Mouse (Mus musculus) kidney, embryonic 14.5 days (tissue): ENCODE results near the gene Mlxipl. TPM values are rescaled to one million over a fixed set of nuclear protein-coding genes. Genes with fewer than 3 reads are reported as not detected.

ENCODE experiments used
- ATAC-seq: fragments of 200-750 bp; cut with Nextera tagmentation; 2 replicates; pipeline ENCODE4 v1.8.0; 2017; ENCODE audit warnings: moderate number of reproducible peaks, mild to moderate bottlenecking, moderate TSS enrichment, moderate library complexity; ENCODE audit not compliant: low FRiP score, low TSS enrichment
- H3K27ac ChIP-seq: fragments of 300-500 bp; sonication (generic); 2 replicates; pipeline ENCODE4 v1.5.1; 2014; ENCODE audit warnings: low read depth, mild to moderate bottlenecking, low read length, moderate library complexity, mixed read lengths
- H3K27me3 ChIP-seq: fragments of 300-500 bp; sonication (generic); 2 replicates; pipeline ENCODE4 v1.6.1; 2014; ENCODE audit warnings: mild to moderate bottlenecking, low read length; ENCODE audit not compliant: control insufficient read depth, insufficient read depth
- H3K36me3 ChIP-seq: fragments of 300-500 bp; sonication (generic); 2 replicates; pipeline ENCODE4 v1.6.1; 2014; ENCODE audit warnings: low read length, mixed read lengths; ENCODE audit not compliant: control insufficient read depth, insufficient read depth
- H3K4me1 ChIP-seq: fragments of 300-500 bp; sonication (generic); 2 replicates; pipeline ENCODE4 v1.6.1; 2014; ENCODE audit warnings: low read length, mixed read lengths; ENCODE audit not compliant: control insufficient read depth, insufficient read depth
- H3K4me2 ChIP-seq: fragments of 300-500 bp; sonication (generic); replicated peaks from 2 replicates; pipeline ENCODE4 v1.6.1; 2014; ENCODE audit warnings: low read depth, mild to moderate bottlenecking, low read length
- H3K4me3 ChIP-seq: fragments of 300-500 bp; sonication (generic); 2 replicates; pipeline ENCODE4 v1.5.1; 2014; ENCODE audit warnings: mild to moderate bottlenecking, low read length
- H3K9ac ChIP-seq: fragments of 300-500 bp; sonication (generic); 2 replicates; pipeline ENCODE4 v1.6.1; 2014; ENCODE audit warnings: low read depth, mild to moderate bottlenecking, low read length, moderate library complexity
- H3K9me3 ChIP-seq: fragments of 300-500 bp; sonication (generic); 2 replicates; pipeline ENCODE4 v1.6.1; 2016; ENCODE audit warnings: low read length; ENCODE audit not compliant: control insufficient read depth
- WGBS: fragments of 180-500 bp; shearing (Covaris S2); extraction: QIAGEN DNeasy Blood & Tissue Kit; methylation state at CpG from one replicate; pipeline ENCODE4 v1.1.7; 2014; 5-methylcytosine and 5-hydroxymethylcytosine counted together
- polyA plus RNA-seq: library from polyadenylated mRNA; unstranded; fragments of >200 nt; fragmentation: Nextera tagmentation; extraction: Ambion mirVana; gene quantifications from 2 replicates; pipeline ENCODE4 v1.2.1, GENCODE M21; 2014

Mlxipl gene
- polyA plus RNA-seq, 1 experiment from 2014 or later: 6.4 TPM

DNA sequence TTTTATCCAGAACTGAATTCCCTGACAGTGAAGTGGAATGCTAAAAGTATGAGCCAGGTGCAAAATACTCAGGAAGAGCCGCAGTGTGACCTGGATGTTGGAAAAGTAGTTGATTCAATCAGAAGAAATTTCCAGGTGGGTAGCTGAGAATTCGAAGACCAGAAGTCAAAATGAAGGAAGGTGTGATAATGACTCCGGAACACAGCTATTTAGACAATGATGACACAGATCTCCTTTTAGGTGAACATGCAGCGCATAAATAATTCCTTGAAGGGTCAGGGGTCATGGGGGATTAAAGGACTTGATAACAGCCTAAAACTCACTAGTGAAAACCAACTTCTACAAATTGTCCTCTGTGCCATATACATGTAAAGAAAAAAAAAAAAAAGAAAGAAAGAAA, 77.8 kb downstream of the Mlxipl start:
- Histone ChIP-seq H3K27me3 (no peaks in the 10 kb centered on the region), H3K9ac (no peak overlapping the region), H3K27ac (no peak overlapping the region), H3K36me3 (peaks cover 18% of the 10 kb centered on the region), H3K4me1 (peaks cover 5% of the 10 kb centered on the region; the same call in 1 of the 2 replicates), H3K4me2 (no peak overlapping the region), H3K4me3 (no peak overlapping the region), H3K9me3 (no peaks in the 10 kb centered on the region)
- no peak for ATAC-seq
- 96% methylated on average over 4 of the region's 4 CpGs for WGBS

GRCm38 (mm10) chr5:135168063-135169062, 78.7 kb downstream of the Mlxipl start, which contains the start of gene Bcl7b:
TSS of gene Bcl7b (plus strand) at chr5:135168283.
- WGBS: 3% methylated on average over 81 of the region's 95 CpGs
- Histone ChIP-seq H3K4me1 (peaks cover 5% of the 10 kb centered on the region; the same call in 1 of the 2 replicates), H3K4me2 (peak within 1 kb of the TSS; percentile 84), H3K27ac (peak within 1 kb of the TSS; percentile 97), H3K27me3 (no peaks in the 10 kb centered on the region), H3K36me3 (peaks cover 27% of the 10 kb centered on the region), H3K9ac (peak within 1 kb of the TSS; percentile 91), H3K9me3 (no peaks in the 10 kb centered on the region), H3K4me3 (peak within 1 kb of the TSS; percentile 73)
- ATAC-seq: peak; percentile 98

DNA sequence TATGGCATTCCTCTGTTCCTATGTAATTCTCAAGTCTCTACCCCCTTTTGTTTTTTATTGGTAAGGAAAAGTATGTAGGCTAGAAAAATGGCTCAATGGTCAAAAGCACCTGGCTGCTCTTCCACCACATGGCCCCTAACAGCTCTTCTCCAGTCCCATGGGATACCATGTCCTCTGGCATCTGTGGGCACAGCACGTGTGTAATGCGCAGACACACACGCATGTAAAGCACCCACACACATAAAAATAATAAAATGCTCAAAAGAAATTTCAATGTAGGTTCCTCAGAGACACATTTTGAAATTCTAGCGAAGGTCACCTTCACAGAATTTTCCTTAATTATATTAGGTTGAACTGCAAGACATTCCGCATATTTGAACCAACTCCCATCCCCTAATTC, 79.8 kb downstream of the Mlxipl start:
- WGBS: 93% methylated on average over 5 of the region's 5 CpGs
- Histone ChIP-seq H3K4me3 (peak overlapping the region; percentile 73), H3K9me3 (no peaks in the 10 kb centered on the region), H3K4me2 (peak overlapping the region; percentile 84), H3K4me1 (peaks cover 5% of the 10 kb centered on the region; the same call in 1 of the 2 replicates), H3K27ac (peak overlapping the region; percentile 80; the same call in 1 of the 2 replicates), H3K36me3 (peaks cover 33% of the 10 kb centered on the region), H3K9ac (peak overlapping the region; percentile 91), H3K27me3 (no peaks in the 10 kb centered on the region)
- ATAC-seq: no peak

DNA sequence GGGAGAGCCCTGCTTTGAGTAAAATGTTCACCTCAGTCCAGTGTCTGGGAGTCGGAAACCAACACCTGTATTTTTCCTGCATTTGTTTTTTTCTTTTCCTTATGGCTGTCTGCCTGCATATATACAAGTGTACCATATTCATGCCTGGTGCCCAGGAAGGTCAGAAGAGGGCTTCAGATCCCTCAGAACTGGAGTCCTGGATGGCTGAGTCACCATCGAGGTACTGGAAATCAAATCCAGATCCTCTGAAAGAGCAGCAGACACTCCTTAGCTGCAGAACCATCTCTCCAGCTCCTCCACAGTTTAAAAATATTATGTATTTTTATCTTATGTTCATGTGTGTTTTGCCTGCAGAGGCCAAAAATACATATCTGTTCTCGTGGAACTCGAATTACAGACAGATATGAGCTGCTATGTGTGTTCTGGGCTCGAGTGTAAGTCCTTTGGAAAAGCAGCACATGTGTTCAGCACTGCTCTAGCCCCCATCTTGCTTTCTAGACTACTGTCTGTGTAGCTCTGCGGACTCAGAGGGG, 82.1 kb downstream of the Mlxipl start:
- H3K27ac ChIP-seq: no peak overlapping the region
- peaks cover 45% of the 10 kb centered on the region for H3K36me3 ChIP-seq
- 92% methylated on average over 6 of the region's 6 CpGs for WGBS
- H3K4me1 ChIP-seq: peaks cover 5% of the 10 kb centered on the region; the same call in 1 of the 2 replicates
- no peak for ATAC-seq
- no peaks in the 10 kb centered on the region for H3K9me3 ChIP-seq
- H3K4me3 ChIP-seq: no peak overlapping the region
- H3K4me2 ChIP-seq: no peak overlapping the region
- no peaks in the 10 kb centered on the region for H3K27me3 ChIP-seq
- H3K9ac ChIP-seq: no peak overlapping the region

DNA sequence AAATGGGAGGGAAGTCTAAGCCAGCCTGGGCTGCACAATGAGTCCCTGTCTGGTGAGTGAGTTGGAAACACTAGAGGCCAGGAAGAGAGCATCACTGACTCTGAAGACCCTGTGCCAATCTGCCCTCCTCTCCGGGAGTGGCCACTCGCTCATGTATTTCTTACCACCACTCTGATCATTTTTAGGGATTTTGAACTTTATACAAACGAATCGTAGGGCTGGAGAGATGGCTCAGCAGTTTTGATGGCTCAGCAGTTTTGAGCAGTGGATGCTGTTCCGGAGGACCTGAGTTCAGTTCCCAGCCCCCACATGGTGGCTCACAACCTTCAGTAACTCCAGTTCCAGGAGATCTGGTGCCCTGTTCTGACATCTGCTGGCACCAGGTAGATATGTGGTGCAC, 83.3 kb downstream of the Mlxipl start:
- Histone ChIP-seq H3K9me3 (no peaks in the 10 kb centered on the region), H3K4me3 (no peak overlapping the region), H3K9ac (no peak overlapping the region), H3K27ac (no peak overlapping the region), H3K4me2 (no peak overlapping the region), H3K27me3 (no peaks in the 10 kb centered on the region), H3K36me3 (peaks cover 56% of the 10 kb centered on the region), H3K4me1 (peaks cover 5% of the 10 kb centered on the region; the same call in 1 of the 2 replicates)
- ATAC-seq: no peak
- WGBS: 96% methylated on average over 5 of the region's 5 CpGs

DNA sequence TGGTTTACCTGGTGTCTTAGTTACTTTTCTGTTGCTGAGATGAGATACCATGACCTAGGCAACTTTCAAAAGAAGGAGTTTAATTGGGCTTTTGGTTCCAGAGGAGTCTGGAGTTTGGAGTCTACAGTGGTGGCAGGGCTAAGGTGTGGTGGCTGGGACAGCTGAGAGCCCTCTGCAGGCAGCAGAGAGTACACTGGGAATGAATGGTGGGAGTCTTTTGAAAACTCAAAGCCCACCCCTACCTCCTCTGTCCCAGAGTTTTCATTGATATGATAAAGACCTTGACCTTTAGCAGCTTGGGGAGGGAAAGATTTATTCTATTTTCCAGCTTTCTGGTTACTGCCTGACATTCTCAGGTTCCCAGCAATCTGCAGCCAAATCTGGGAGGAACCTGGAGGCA, 85.4 kb downstream of the Mlxipl start:
- peaks cover 75% of the 10 kb centered on the region for H3K36me3 ChIP-seq

GRCm38 (mm10) chr5:135178523-135178922, 88.8 kb downstream of the Mlxipl start:
- whole genome bisulfite sequencing: 82% methylated on average over 3 of the region's 3 CpGs
- ATAC-seq: no peak
- no peaks in the 10 kb centered on the region for H3K27me3 ChIP-seq
- no peaks in the 10 kb centered on the region for H3K9me3 ChIP-seq
- no peak overlapping the region for H3K4me3 ChIP-seq
- no peak overlapping the region for H3K9ac ChIP-seq
- H3K4me1 ChIP-seq: no peaks in the 10 kb centered on the region
- H3K4me2 ChIP-seq: no peak overlapping the region
- peaks cover 75% of the 10 kb centered on the region for H3K36me3 ChIP-seq
- H3K27ac ChIP-seq: no peak overlapping the region

More for the DNA sequence above, 85.4 kb downstream of the Mlxipl start:
- no peaks in the 10 kb centered on the region for H3K27me3 ChIP-seq
- no peak overlapping the region for H3K27ac ChIP-seq
- ATAC-seq: no peak
- no peak overlapping the region for H3K4me3 ChIP-seq
- H3K4me1 ChIP-seq: no peaks in the 10 kb centered on the region
- no peak overlapping the region for H3K4me2 ChIP-seq
- no peak overlapping the region for H3K9ac ChIP-seq
- H3K9me3 ChIP-seq: no peaks in the 10 kb centered on the region

DNA sequence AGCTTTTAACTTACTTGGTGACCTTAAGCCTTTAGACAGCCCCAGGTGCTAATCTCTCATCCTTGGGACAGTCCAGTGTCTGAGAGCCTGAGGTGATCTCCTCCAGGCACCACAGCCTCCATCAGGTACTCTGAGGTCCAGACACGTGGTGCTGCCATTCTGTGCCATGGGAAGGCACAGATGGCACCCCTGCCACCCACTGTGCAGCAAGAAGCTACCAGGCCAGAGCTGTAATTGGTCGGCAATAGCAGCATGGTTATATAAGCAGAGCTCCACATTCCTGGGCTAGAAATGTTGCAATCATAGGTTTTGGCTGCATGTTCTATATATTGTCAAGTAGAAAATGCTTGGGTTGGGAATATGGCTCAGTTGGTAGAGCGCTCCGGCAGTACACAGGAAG, 89.3 kb downstream of the Mlxipl start:
- Histone ChIP-seq H3K4me3 (no peak overlapping the region), H3K9ac (no peak overlapping the region), H3K9me3 (no peaks in the 10 kb centered on the region), H3K36me3 (peaks cover 70% of the 10 kb centered on the region), H3K4me1 (no peaks in the 10 kb centered on the region), H3K27ac (no peak overlapping the region), H3K27me3 (no peaks in the 10 kb centered on the region), H3K4me2 (no peak overlapping the region)
- WGBS: 95% methylated on average over 4 of the region's 4 CpGs
- ATAC-seq: no peak

- Histone ChIP-seq H3K4me1 (no peaks in the 10 kb centered on the region), H3K27me3 (no peaks in the 10 kb centered on the region), H3K36me3 (peaks cover 66% of the 10 kb centered on the region), H3K4me2 (no peak overlapping the region), H3K9ac (no peak overlapping the region), H3K4me3 (no peak overlapping the region), H3K9me3 (peaks cover 2% of the 10 kb centered on the region; the same call in 1 of the 2 replicates), H3K27ac (no peak overlapping the region)
- no peak for ATAC-seq
- 97% methylated on average over 6 of the region's 7 CpGs for WGBS
Observed at GRCm38 (mm10) chr5:135179616-135180015, 89.9 kb downstream of the Mlxipl start.
